Mouse (Mus musculus): ENCODE measurements at regions not wholly inside any gene's neighbourhood (a gene's known extent, or its start where the extent isn't known, plus 50 kb on each side); places are given as distances from the start of the nearest gene placed in this dataset.
"Not testable (repeated sequence)": the region's sequence is repeated elsewhere in the genome, so short reads cannot be mapped to it uniquely, and the experiment has no call there.

DNA sequence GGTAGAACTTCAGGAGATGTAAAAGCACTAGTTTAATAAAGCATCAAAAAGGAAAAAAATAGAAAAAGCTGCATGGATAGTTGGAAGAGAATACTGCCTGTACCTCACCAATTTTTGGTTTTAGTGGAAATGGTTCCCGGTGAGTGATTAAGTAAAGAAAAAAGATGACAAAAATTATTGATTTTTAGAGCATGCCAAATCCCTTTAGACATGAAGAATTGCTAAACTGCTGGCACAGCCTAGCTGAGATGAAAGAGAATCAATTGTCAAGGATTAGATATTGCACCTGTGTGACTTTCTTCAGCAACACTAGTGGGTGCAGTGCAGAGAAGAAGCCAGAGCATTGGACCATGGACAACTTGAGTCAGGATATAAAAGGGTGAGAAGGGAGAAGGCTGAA, 348.7 kb upstream of the Cpeb2 start:
- DNase-seq (ENCODE audit: low spot score in 2 of 2), result no peak

- DNase-seq (ENCODE audit: low spot score in 2 of 2), result peak; percentile 25 to 60
These were observed 341.1 kb upstream of the Cpeb2 start for GRCm38 (mm10) chr5:42891890-42892289.

DNA sequence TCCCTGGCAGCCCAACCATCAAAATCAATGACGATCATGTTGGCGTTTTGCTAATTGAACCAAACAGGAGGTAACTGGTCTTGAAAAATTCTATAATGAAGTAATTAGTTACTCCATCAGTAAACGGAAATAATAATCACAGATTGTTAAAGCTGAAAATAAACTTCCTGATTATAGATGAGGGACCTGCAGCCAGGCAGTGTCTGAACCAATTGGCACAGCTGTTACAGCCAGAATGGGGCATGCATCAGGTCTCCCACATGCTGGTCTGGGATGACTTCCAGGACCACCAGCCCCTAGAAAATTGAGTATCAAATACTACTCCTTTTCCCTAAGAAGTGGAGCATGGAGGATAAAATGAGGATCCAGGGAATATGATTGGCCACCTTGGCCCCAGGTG, 326.8 kb upstream of the Cpeb2 start:
- no peak for DNase-seq (ENCODE audit: low spot score in 2 of 2)

DNA sequence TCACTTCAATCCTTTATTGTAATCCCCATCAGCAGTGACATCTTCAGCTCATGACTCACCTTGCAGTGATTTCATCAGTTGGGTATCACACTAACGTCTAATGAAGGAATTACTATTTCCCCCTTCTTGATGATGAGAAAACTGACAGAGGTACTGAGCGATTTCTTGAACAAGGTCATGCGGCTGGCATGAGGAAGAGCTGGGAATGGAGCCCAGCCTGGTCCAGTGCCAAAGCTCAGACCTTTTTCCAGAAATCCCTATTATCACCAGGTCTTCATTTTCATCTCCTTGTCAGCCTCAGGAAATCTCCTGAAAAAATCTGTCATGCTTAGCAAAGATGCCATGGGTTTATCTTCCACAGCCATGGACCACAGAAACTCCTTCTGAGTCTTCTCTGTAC, 313.6 kb upstream of the Cpeb2 start:
- peak; percentile 22 to 74 for DNase-seq (ENCODE audit: low spot score in 2 of 2)

DNA sequence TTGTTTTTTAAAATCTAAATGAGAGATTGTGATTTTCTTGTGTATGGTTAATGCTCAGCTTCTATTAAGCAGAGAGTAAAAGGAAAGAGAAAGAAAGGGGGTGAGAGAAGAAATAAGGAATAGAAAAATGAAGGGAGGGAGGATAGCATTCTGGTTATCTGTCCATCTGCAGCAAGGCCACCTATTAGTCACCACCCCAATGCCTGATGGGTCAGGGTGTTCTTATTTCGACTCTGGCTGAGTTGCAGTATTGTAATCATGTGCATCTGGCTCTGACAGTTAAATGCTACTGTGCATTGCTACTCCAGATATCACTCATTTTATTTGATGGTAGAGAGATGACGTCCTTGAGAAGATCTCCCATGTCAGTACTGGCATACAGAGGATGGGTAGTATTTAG, 300.9 kb upstream of the Cpeb2 start:
- no peak for DNase-seq (ENCODE audit: low spot score in 2 of 2)

DNA sequence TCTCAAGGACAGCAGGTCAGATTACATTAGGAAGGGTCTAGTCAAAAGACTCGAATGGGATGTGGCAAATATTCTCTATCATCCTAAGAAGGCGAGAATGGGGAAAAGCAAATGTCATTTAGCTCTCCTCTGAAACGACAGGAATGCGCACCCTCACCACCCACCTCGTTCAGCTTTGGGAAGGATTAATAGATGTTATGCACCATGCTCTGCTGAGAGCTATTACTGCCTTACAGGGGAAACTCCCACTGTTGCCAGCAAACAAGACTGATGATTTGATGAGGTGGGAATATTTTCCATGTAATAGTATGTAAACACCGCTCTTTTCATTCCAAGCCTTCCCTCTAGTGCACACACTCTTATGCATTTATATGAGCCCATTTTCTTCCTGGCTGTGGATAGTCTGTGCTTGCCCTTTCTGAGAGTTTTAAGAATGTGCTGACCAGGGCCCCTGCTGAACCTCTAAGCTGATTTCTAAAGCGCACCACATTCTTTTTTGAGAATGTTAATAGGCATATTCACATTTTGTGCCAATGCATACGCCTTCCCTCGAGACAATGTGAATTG, 273.6 kb upstream of the Cpeb2 start:
- no peak for DNase-seq (ENCODE audit: low spot score in 2 of 2)

DNA sequence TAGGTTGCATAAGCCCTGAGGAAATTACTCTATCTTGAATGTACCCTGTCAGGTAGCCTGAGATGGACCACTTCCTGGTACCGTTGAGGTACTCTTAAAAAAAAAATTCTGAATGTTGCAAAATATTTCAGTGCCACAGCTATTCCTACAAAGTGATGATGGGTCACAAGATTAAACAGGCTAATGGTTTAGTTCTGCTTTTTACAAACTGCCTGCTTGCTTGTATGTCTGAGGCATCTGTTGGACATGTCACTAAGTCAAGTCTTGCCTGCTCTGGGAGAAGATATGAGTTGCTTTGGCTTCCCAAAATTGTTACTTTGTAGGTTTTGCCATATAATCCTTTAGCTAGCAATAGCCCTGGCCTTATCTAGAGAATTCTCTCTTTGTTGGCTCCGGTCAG, 266.0 kb upstream of the Cpeb2 start:
- DNase-seq (ENCODE audit: low spot score in 2 of 2), result not testable (repeated sequence)

DNA sequence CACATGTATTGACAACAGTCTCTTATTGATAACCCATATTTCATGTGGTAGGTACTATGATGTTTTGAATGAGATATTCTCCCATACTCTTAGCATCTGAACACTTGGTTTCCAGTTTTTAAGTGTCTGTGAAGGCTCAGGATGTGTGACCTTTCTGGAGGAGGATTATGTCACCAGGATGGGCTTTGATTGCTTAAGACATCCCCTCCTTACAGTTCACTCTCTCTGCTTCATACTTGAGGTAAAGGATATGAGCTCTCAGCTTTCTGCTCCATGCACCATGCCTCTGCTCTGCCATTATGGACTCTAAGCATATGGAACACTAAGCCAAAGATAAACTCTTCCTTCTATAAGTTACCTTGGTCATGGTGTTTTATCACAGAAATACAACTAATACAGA, 263.8 kb upstream of the Cpeb2 start:
- DNase-seq (ENCODE audit: low spot score in 2 of 2), result no peak

- no peak for DNase-seq (ENCODE audit: low spot score in 2 of 2)
These were observed 263.3 kb upstream of the Cpeb2 start for GRCm38 (mm10) chr5:42969621-42970020.

- no peak for DNase-seq (ENCODE audit: low spot score in 2 of 2)
These were observed 255.9 kb upstream of the Cpeb2 start for GRCm38 (mm10) chr5:42977108-42977507.

GRCm38 (mm10) chr5:42980946-42981650, 251.9 kb upstream of the Cpeb2 start:
- no peak for DNase-seq (ENCODE audit: low spot score in 2 of 2)

DNA sequence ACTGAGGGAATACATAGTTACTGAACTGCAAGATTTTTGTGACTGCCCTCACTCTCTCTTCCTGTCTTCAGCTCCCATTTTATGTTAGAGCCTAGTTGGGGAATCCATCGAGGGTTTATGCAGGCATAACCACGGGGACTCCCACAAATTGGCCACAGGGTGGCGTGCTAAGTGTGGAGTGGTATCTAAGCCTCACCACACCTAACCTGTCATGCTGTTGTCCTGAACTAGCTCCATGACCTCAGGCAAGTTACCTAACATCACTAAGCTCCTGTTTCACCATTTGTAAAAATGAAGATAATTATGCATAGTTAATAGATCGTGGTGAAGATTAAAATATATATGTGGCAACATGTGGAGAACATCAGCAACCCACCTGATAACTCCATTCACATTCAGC, 246.8 kb upstream of the Cpeb2 start:
- DNase-seq (ENCODE audit: low spot score in 2 of 2), result no peak

- DNase-seq (ENCODE audit: low spot score in 2 of 2), result no peak
These were observed 245.1 kb upstream of the Cpeb2 start for GRCm38 (mm10) chr5:42987710-42988466.

DNA sequence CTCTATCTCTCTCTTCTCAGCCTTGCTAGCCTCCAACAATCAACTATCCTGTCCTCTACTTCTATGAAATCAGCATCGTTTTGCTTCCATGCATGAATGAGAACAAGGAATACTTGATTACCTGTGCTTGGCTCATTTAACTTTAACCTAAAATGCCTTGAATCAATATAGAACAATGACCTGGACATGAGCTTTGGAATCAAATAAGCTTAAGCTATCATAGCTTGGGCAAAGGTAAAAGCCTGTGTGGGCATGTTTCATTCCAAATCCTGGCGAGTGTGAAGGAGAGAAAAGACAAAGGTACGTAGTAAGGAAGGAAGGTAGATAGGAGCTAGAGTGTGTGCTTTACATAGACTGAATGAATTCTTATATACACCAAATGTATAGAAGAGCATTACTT, 243.7 kb upstream of the Cpeb2 start:
- no peak for DNase-seq (ENCODE audit: low spot score in 2 of 2)

DNA sequence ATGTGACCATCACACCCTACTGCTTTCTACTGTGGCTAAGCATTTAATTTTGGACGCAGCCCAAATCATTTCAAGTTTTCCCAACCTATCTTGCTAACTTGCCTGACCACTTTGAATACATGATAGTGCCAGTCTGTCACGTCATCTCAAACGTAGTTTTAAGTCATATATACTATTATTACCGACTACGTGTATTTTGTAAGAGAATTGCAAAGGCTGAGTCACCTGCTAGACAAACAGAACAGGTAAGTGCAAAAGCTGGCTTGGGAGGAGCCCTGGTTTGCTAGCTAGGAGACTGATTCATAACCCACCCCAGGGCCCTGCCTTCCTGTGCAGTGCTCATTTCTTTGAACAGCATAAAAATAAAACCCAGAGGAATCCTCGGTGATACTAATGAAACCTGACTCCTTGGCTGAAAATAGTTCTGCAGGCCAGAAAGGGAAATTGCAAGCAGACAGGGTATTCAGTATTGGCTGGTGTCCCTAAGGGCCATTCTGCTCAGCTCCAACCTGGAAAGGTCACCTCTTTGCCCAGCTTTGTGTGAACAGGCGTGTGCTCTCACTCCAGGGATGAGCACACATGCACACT, 208.9 kb upstream of the Cpeb2 start:
- no peak for DNase-seq (ENCODE audit: low spot score in 2 of 2)

DNA sequence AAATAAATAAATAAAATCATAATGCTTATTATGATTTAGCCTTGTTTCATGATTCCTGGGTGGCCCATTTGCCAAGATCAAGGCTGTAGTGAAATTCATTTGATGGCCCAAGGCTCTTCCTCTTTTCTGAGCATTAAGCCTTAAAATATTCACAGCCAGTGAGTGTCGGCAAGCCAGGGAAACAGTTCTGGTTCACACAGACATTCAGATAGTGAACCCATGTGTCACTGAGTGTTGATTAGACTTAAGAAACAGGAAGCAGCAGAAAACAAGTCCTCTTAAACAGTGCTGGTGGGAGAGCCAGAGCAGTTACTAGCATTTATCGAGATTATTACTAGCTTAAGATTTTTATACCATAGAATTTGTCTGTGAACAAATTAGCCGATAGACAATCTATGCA, 201.7 kb upstream of the Cpeb2 start:
- no peak for DNase-seq (ENCODE audit: low spot score in 2 of 2)

- DNase-seq (ENCODE audit: low spot score in 2 of 2), result no peak
These were observed 201.1 kb upstream of the Cpeb2 start for GRCm38 (mm10) chr5:43031916-43032315.

DNA sequence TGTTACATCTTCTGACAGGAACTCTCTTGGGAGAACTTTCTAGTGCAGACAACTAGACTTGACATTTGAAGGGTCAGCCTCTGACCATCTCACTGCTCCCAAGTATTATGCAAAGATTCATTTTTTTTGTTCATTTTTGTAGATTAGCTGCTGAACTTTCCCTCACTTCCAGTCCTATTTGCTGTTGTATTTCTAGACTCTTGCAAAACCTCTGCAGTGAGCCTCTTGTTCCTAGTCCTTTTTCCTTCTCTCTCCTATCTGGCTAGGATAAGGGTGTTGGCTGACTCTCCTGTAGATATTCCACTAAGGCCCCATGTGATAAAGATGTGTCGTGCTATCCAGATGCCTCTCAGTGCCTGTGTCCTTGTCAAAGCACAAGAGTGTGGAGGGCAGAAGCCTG, 198.5 kb upstream of the Cpeb2 start:
- DNase-seq (ENCODE audit: low spot score in 2 of 2), result no peak

DNA sequence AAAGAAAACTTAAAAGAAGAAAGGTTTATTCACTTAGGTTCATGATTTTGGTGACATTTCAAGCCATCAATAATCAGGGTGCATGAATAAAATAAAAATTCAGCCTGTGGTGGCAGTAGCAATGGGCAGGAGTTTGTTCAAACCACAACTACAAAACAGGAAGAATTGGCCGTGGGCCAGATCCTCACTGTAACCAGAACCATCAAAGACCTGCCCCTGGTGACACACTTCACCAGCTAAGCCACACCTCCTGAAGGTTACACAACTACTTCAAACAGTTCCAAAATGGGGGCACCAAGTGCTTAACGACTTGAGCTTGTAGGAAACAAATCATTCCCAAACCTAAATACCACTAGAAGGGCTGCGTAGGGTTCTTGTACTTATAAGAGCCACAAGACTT, 195.4 kb upstream of the Cpeb2 start:
- DNase-seq (ENCODE audit: low spot score in 2 of 2), result no peak

DNA sequence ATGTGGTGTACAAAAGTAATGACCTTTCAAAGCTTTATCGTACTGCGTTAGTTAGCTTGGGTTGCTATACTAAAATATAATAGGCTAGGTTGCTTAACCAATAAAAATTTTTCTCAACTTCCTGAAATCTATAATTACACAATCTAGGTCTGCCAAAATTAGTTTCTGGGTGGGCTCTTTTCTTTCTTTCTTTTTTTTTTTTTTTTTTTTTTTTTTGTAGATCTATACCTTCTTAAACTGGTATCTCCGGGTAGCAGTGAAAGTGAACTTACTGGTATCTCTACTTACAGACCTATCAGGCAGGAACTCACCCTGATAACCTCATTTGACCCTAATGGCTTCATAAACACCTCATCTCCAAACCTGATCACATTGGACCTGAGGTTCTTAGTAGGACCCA, 193.4 kb upstream of the Cpeb2 start:
- no peak for DNase-seq (ENCODE audit: low spot score in 2 of 2)

GRCm38 (mm10) chr5:43042585-43042984, 190.4 kb upstream of the Cpeb2 start:
- DNase-seq (ENCODE audit: low spot score in 2 of 2), result no peak

GRCm38 (mm10) chr5:43045860-43046259, 187.1 kb upstream of the Cpeb2 start:
- DNase-seq (ENCODE audit: low spot score in 2 of 2), result no peak

DNA sequence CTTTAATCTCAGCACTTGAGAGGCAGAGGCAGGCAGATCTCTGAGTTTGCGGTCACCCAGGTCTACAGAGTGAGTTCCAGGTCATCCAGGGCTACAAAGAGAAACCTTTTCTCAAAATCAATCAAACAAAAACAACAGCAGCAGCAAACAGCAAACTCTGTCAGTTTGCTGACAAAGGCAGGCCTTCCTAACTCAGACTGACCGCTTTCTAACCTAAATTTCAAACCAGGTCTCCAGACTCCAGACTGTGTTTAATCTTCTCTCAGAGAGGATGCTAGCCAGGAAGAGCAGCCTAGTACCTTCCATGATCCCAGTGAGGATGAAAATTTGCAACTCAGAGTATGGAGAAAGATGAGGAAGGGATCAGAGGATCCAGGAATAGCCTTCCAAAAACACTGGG, 185.7 kb upstream of the Cpeb2 start:
- no peak for DNase-seq (ENCODE audit: low spot score in 2 of 2)

All from cerebellum, postnatal 4 days (tissue).